Mouse (Mus musculus) midbrain, postnatal 0 days (tissue): ENCODE results near the gene Pdia4. TPM values are rescaled to one million over a fixed set of nuclear protein-coding genes. Genes with fewer than 3 reads are reported as not detected.
"Not testable (repeated sequence)": the region's sequence is repeated elsewhere in the genome, so short reads cannot be mapped to it uniquely, and the experiment has no call there.

ENCODE experiments used
- ATAC-seq: fragments of 200-750 bp; cut with Nextera tagmentation; 2 replicates; pipeline ENCODE4 v1.8.0; 2017; ENCODE audit warnings: moderate number of reproducible peaks, mild to moderate bottlenecking, moderate TSS enrichment, moderate library complexity; ENCODE audit not compliant: low FRiP score
- DNase-seq: peaks from one replicate; pipeline ENCODE4 v3.0.0-alpha.2; 2015; ENCODE audit warnings: low spot score
- H3K27ac ChIP-seq: fragments of 300-500 bp; sonication (generic); 2 replicates; pipeline ENCODE4 v1.5.1; 2014; ENCODE audit warnings: low read depth, mild to moderate bottlenecking, low read length, mixed read lengths
- H3K27me3 ChIP-seq: fragments of 300-500 bp; sonication (generic); 2 replicates; pipeline ENCODE4 v1.6.1; 2014; ENCODE audit warnings: low read length, control low read depth, mixed read lengths; ENCODE audit not compliant: insufficient read depth
- H3K36me3 ChIP-seq: fragments of 300-500 bp; sonication (generic); 2 replicates; pipeline ENCODE4 v1.6.1; 2014; ENCODE audit warnings: low read length, control low read depth, mixed read lengths; ENCODE audit not compliant: insufficient read depth
- H3K4me1 ChIP-seq: fragments of 300-500 bp; sonication (generic); 2 replicates; pipeline ENCODE4 v1.6.1; 2014; ENCODE audit warnings: mild to moderate bottlenecking, control low read depth, antibody characterized with exemption, low read length, mixed read lengths; ENCODE audit not compliant: insufficient read depth
- H3K4me2 ChIP-seq: fragments of 300-500 bp; sonication (generic); 2 replicates; pipeline ENCODE4 v1.6.1; 2014; ENCODE audit warnings: low read depth, mild to moderate bottlenecking, low read length, mixed read lengths; ENCODE audit not compliant: poor library complexity, severe bottlenecking
- H3K4me3 ChIP-seq: fragments of 300-500 bp; sonication (generic); 2 replicates; pipeline ENCODE4 v1.5.1; 2014; ENCODE audit warnings: low read depth, mild to moderate bottlenecking, low read length, moderate library complexity
- H3K9ac ChIP-seq: fragments of 300-500 bp; sonication (generic); replicated peaks from 2 replicates; pipeline ENCODE4 v1.6.1; 2014; ENCODE audit warnings: mild to moderate bottlenecking, low read length, moderate library complexity, mixed read lengths; ENCODE audit not compliant: poor library complexity, severe bottlenecking
- H3K9me3 ChIP-seq: fragments of 300-500 bp; sonication (generic); 2 replicates; pipeline ENCODE4 v1.6.1; 2016; ENCODE audit warnings: low read length, control low read depth
- CTCF ChIP-seq: IDR thresholded peaks from 2 replicates; pipeline ENCODE4 v1.5.1; 2016; ENCODE audit warnings: antibody characterized with exemption, mild to moderate bottlenecking
- WGBS: fragments of 180-500 bp; shearing (Covaris S2); extraction: QIAGEN DNeasy Blood & Tissue Kit; methylation state at CpG from one replicate; pipeline ENCODE4 v1.1.7; 2014; 5-methylcytosine and 5-hydroxymethylcytosine counted together
- microRNA counts: library from miRNA; unstranded; fragments of <30 nt; microRNA quantifications from one replicate; lab custom pipeline; 2015
- microRNA-seq: library from miRNA; unstranded; fragments of <30 nt; microRNA quantifications from one replicate; pipeline ENCODE4, GENCODE M21; 2016; ENCODE audit warnings: borderline number of aligned reads
- polyA plus RNA-seq: library from polyadenylated mRNA; unstranded; fragments of >200 nt; fragmentation: Nextera tagmentation; extraction: Ambion mirVana; gene quantifications from 2 replicates; pipeline ENCODE4 v1.2.1, GENCODE M21; 2015
- total RNA-seq: library from RNA; depleted of rRNA; stranded (reverse); fragments of >200 nt; gene quantifications from 2 replicates; pipeline ENCODE4 v1.2.3, GENCODE M21; 2014; rRNA removed

Gene Pdia4
- total and polyA plus RNA-seq, 2 experiments from 2014 or later, result 81.6 to 92.7 TPM

DNA sequence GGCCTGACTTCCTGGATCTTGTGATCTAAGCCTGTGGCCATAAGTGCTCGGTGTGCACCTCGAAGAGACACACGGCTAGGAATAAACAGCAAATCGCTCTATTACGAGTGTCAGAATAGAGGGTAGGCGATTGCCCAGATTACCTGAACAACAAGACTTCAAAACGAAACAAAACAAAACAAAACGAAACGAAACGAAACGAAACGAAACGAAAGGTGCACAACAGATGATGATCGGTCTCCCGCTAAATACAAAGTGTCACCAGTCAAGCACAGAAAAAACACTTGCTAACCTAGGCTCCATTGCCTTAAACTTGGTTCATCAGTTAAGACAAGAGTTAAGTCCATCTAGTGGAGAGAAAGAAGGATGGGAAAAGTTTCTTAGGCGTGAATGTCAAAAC lies 53.8 kb downstream of the Pdia4 start:
- H3K9me3 ChIP-seq, H3K27me3 ChIP-seq, ATAC-seq, H3K9ac ChIP-seq, H3K4me3 ChIP-seq, H3K27ac ChIP-seq, DNase-seq, H3K36me3 ChIP-seq, H3K4me1 ChIP-seq, H3K4me2 ChIP-seq: not testable (repeated sequence)
- 86% methylated on average over 12 of the region's 16 CpGs for WGBS

DNA sequence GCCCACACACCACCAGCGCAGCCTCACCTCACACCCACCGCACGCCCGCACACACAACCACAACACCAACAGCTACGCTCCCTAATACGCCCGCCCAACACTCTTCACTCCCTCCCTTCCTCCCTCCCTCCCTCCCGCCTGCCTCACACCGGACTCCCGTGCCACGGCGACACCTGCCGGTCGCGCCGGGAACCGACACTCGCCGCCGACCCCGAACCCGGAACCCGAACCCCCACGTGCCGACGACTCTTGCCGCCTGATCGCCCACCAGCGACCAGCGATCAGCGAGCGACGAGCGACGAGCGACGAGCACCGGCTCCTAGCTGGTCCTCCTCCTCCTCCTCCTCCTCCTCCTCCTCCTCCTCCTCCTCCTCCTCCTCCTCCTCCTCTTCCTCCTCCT lies 55.4 kb downstream of the Pdia4 start:
- not testable (repeated sequence) for DNase-seq, H3K36me3 ChIP-seq, ATAC-seq, H3K27me3 ChIP-seq, H3K9ac ChIP-seq, H3K27ac ChIP-seq, H3K4me2 ChIP-seq, H3K4me1 ChIP-seq, H3K4me3 ChIP-seq, H3K9me3 ChIP-seq
- 5% methylated on average over 16 of the region's 38 CpGs for whole genome bisulfite sequencing

DNA sequence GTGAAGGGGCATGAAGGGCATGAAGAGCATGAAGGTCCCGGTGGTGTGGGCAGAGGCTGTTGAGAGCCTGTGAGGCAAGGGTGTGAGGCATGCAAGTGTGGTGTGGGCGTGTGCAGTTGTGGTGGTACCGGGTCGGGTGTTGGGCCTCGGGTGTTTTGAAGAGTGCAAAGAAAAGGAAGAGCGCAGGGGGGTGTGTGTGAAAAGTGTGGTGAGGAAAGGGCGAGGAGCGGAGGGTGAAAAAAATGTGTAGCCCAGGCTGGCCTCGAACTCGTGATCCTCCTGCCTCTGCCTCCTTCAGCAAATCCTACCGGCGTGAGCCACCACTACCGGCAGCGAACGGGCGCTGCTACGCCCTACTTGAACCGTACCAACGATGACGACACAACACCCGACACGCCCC lies 55.8 kb downstream of the Pdia4 start:
- H3K9me3 ChIP-seq, H3K27ac ChIP-seq, ATAC-seq, H3K9ac ChIP-seq, H3K4me2 ChIP-seq, DNase-seq, H3K36me3 ChIP-seq, H3K27me3 ChIP-seq, H3K4me1 ChIP-seq, H3K4me3 ChIP-seq: not testable (repeated sequence)
- 17% methylated on average over 2 of the region's 22 CpGs for WGBS

DNA sequence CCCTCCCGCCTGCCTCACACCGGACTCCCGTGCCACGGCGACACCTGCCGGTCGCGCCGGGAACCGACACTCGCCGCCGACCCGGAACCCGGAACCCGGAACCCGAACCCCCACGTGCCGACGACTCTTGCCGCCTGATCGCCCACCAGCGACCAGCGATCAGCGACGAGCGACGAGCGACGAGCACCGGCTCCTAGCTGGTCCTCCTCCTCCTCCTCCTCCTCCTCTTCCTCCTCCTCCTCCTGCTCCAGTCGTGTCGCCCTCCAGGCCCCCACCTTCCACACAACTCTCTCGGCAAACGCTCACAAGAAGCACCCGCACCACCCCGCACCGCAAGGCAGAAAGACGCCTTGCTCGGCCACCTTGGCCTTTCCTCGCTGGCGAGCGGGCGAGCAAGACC lies 60.1 kb downstream of the Pdia4 start:
- not testable (repeated sequence) for H3K4me3 ChIP-seq, ATAC-seq, H3K36me3 ChIP-seq, H3K4me1 ChIP-seq, H3K27ac ChIP-seq, H3K4me2 ChIP-seq, H3K9ac ChIP-seq, H3K9me3 ChIP-seq, H3K27me3 ChIP-seq, DNase-seq
- WGBS, result 1% methylated on average over 9 of the region's 44 CpGs

DNA sequence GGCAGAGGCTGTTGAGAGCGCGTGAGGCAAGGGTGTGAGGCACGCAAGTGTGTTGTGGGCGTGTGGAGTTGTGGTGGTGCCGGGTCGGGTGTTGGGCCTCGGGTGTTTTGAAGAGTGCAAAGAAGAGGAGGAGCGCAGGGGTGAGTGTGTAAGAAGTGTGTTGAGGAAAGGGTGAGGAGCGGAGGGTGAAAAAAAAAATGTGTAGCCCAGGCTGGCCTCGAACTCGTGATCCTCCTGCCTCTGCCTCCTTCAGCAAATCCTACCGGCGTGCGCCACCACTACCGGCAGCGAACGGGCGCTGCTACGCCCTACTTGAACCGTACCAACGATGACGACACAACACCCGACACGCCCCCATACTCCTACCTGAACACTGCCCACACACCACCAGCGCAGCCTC lies 64.9 kb downstream of the Pdia4 start:
- 12% methylated on average over 8 of the region's 25 CpGs for WGBS
- not testable (repeated sequence) for H3K9me3 ChIP-seq, DNase-seq, H3K27me3 ChIP-seq, ATAC-seq, H3K4me1 ChIP-seq, H3K9ac ChIP-seq, H3K27ac ChIP-seq, H3K4me2 ChIP-seq, H3K36me3 ChIP-seq
- 0 out of 2 replicates have a peak, but pooled peaks have one; percentile 6 for TF ChIP-seq CTCF
- H3K4me3 ChIP-seq, result 0 out of 2 replicates have a peak overlapping the region, but pooled peaks have one; percentile 15

DNA sequence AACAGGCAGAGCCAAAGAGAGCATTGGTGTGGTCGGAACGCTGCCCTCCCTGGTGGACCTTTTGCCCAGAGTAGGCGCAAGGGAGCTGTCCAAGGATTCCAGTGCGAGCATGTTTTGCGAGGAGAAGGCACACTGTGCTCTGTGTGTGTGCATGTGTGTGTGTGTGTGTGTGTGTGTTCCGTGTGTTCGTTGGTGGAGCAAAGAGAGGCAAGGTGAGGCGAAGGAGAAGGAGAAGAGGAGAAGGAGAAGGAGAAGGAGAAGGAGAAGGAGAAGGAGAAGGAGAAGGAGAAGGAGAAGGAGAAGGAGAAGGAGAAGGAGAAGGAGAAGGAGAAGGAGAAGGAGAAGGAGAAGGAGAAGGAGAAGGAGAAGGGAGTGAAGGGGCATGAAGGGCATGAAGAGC lies 65.3 kb downstream of the Pdia4 start:
- not testable (repeated sequence) for H3K4me2 ChIP-seq, H3K4me1 ChIP-seq, H3K36me3 ChIP-seq, H3K27me3 ChIP-seq, H3K9ac ChIP-seq, H3K4me3 ChIP-seq, DNase-seq, ATAC-seq, H3K27ac ChIP-seq, H3K9me3 ChIP-seq
- 86% methylated on average over 3 of the region's 8 CpGs for WGBS

MicroRNAs encoded within 50 kb of the gene (microRNA counts, 519-probe panel; counts per million panel counts)
- 528 counts per million, percentile 58 among the panel's probes with 10 or more counts for microRNA mmu-miR-704 (lab: Ali Mortazavi, UCI)

Small RNA genes lying within 50 kb of the gene (microRNA-seq; reads per million reads assigned to microRNA genes)
- gene Mir704, result not detected

Other genes with a start within 250 kb of the Pdia4 start
- gene Ezh2, start 218.1 kb downstream of the Pdia4 start, total RNA-seq, result 16.6 and 34.5 TPM in 2 replicates
- 21.5 and 25.8 TPM in 2 replicates for gene Ezh2, start 218.1 kb downstream of the Pdia4 start, polyA plus RNA-seq
- gene Zfp786, start 17.4 kb upstream of the Pdia4 start, total RNA-seq, result 16.8 and 18.1 TPM in 2 replicates
- 6.5 and 7.7 TPM in 2 replicates for gene Zfp786, start 17.4 kb upstream of the Pdia4 start, polyA plus RNA-seq
- gene Zfp398, start 22.2 kb upstream of the Pdia4 start, total RNA-seq, result 30.6 and 32.1 TPM in 2 replicates
- gene Zfp398, start 22.2 kb upstream of the Pdia4 start, polyA plus RNA-seq, result 11.9 and 14.3 TPM in 2 replicates
- gene Zfp282, start 63.8 kb upstream of the Pdia4 start, total RNA-seq, result 42.9 and 50.3 TPM in 2 replicates
- 15.9 and 17.2 TPM in 2 replicates for gene Zfp282, start 63.8 kb upstream of the Pdia4 start, polyA plus RNA-seq
- gene Zfp212, start 107.0 kb upstream of the Pdia4 start, total RNA-seq, result 13.4 and 15.9 TPM in 2 replicates
- gene Zfp212, start 107.0 kb upstream of the Pdia4 start, polyA plus RNA-seq, result 19.0 and 21.8 TPM in 2 replicates
- 34.8 and 37.7 TPM in 2 replicates for gene Zfp956, start 140.0 kb upstream of the Pdia4 start, total RNA-seq
- 26.1 and 27.0 TPM in 2 replicates for gene Zfp956, start 140.0 kb upstream of the Pdia4 start, polyA plus RNA-seq
- gene Zfp777, start 235.5 kb upstream of the Pdia4 start, total RNA-seq, result 36.8 and 37.5 TPM in 2 replicates
- gene Zfp777, start 235.5 kb upstream of the Pdia4 start, polyA plus RNA-seq, result 15.8 and 18.1 TPM in 2 replicates